Mouse (Mus musculus) adrenal gland, postnatal 14 days (tissue): ENCODE measurements around the gene Slc24a3. TPM values are rescaled to one million over a fixed set of nuclear protein-coding genes. Genes with fewer than 3 reads are reported as not detected.

ENCODE experiments used
- DNase-seq: peaks from one replicate; pipeline ENCODE4 v3.0.0; 2021; ENCODE audit warnings: mixed read lengths
- total RNA-seq: library from RNA; stranded (reverse); gene quantifications from 2 replicates; pipeline ENCODE4 v1.2.3, GENCODE M21; 2021

The Slc24a3 gene
- total RNA-seq, 1 experiment from 2014 or later, result 40.6 TPM

- no peak for DNase-seq
These were observed 464.2 kb downstream of the Slc24a3 start for GRCm38 (mm10) chr2:145631799-145632174.

- no peak for DNase-seq
These were observed 466.3 kb downstream of the Slc24a3 start for GRCm38 (mm10) chr2:145633811-145634210.

DNA sequence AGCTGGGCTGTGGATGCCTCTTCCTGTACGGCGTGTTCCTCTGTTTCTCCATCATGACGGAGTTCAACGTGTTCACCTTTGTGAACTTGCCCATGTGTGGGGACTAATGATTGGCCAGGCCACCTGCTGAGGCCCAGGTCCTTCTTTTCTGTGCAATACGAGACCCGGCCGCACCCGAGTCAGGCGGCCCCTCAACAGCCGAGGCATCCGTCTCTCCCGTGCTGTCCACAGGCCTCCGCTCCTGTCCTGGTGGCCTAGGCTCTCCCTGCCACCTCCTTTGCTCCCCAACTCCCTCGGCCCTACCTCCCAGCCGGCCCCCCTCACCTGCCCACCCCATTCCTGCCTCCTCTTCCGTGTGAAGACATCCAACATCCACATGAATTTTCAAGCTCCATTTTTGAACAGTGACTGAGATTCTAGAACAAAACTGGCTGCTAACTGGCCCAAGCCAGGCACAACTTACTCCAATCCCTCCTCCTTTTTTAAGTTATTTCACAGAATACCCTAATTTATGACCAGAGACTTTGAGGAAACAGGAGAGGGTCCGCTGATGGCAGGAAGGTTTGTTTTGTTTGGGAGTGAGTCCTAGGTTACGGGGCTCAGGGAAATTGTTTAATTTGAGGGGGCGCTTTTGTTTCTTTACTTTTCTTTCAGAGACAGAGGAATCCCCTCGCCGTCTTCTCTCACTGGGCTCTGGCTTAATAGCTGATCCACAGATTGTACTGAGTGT is 472.9 kb downstream of the Slc24a3 start:
- DNase-seq, result no peak

GRCm38 (mm10) chr2:145655373-145655960 is 487.9 kb downstream of the Slc24a3 start:
- DNase-seq, result no peak

- DNase-seq, result no peak
These were observed 488.6 kb downstream of the Slc24a3 start for GRCm38 (mm10) chr2:145656121-145656520.

GRCm38 (mm10) chr2:145656716-145657115 is 489.2 kb downstream of the Slc24a3 start:
- no peak for DNase-seq

- no peak for DNase-seq
These were observed 493.7 kb downstream of the Slc24a3 start for GRCm38 (mm10) chr2:145661242-145661641.

DNA sequence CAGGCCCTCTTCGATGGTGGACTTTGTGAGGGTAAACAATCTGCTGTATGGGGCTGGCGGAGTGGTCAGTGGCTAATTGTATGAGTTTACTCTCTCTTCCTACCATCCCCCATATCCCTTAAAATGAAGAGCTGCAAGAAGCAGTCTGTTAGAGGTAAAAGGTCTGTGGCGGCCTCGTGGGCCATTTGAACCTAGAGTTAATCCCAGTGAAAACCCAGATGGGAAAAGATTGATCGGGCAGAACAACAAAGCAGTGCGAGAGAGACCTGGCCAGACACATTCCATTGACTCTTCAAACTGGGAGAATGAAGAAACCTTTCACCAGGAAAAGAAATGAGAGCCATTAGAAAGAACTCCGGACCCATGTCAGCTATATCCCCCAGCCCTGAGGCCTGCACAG is 496.3 kb downstream of the Slc24a3 start:
- no peak for DNase-seq

GRCm38 (mm10) chr2:145664311-145664710 is 496.8 kb downstream of the Slc24a3 start:
- no peak for DNase-seq

- no peak for DNase-seq
These were observed 500.6 kb downstream of the Slc24a3 start for GRCm38 (mm10) chr2:145668135-145668534.

DNA sequence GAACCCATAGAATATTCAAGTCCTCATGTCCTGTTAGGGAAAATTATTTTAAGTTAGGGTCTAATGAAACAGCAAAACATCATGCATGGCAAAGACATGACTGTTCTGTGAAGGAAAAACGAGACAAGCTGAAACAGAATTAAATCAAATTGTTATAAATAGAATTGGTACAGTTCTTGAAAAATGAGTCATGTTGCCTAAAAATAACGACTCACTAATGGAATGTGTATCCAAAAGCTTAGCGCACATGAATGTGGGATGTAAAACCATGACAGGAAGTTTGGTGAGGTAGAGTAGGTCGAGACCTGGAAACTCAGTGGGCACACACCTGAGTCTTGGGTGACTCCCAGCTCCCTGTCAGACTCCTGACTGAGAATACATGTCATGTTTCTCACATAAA is 502.6 kb downstream of the Slc24a3 start:
- DNase-seq, result no peak

GRCm38 (mm10) chr2:145674496-145675141 is 507.1 kb downstream of the Slc24a3 start:
- no peak for DNase-seq

DNA sequence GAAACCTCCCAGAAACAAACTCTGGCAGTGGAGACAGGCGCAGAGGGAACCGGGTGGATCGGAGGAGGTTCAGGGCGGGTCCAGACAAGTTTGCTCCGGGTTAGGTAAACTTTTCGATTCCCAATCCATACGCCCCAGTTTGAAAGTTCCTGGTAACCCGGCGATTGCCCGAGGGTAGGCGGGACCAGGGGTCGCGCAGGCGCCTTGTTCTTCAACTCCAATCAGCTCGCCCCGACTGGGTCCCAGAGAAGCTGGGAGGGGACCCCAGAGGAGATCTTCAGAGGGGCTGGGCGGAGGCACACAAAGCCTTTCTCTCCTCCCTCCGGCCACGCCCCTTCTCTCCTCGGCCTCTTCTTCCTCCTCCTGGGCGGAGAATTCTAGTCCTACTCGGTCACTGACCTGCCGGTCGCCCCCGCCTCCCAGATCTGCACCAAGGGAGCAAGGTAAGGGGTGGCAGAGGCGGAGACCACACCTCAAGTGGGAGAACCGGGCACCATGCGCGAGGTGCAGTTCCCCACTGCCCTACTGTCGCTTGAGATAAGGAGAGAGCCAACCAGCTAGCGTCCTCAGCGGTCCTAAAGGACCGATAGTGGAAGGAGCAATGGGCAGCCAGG is 507.7 kb downstream of the Slc24a3 start, which contains the start of gene Rin2:
Gene Rin2 (plus strand): TSS at position 74 of the 614 bp plus-strand sequence.
- DNase-seq, result peak; percentile 79

DNA sequence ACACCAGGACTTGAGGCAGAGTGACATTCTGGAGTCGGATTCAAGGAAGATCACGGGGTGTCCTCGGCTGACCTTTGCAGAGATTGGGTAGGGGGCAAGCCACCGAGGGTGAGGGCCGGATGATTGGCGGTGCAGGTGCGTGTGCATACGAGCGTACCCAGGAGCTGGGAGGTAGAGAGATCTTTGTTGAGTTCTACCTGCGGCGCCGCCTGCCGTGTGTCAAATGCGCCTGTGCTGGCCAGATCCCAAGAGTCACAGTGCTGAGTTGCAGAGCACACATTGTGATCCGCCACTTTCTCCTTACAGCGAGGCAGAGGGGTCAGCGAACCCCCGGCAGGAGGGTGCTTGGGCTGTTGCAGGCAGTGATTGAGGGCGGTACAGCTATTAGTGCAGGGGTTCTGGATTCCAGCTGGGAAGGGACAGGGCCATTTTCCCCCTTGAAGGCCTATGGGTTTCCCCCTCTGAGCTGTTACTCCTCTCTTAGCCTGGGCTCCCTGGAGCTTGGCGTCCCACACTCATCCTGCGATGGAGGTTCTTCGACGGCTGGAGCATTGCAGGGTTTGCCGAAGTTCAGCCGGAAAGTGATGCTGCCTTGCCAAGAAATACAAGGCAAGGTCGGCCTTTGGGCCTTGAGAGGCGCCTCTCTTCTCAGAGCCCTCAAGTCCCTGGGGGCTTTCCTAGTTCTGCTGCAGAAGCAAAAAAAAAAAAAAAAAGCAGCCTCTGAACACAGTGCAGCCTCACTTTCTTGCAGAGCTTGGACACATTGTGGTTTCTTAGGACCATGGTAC is 508.4 kb downstream of the Slc24a3 start:
- DNase-seq, result peak; percentile 73

DNA sequence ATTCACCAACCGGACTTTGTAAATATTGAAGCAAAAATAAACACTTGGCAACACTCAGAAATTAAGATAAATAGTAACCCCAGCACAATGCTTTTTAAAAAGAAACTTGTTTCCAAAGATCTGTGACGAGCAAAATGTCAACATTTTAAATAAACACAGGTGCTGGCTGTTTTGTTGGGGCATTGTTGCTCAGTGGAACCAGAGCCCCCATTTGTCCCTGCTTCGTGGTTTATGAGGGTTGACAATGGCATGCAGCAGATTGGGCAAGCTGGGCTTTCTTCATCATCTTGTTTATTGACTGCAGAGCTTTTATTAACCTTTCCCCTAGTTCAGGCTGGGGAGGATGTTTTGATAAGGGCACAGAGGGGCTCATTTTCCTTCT is 509.0 kb downstream of the Slc24a3 start:
- DNase-seq, result no peak

GRCm38 (mm10) chr2:145676936-145677335 is 509.4 kb downstream of the Slc24a3 start:
- no peak for DNase-seq

- no peak for DNase-seq
These were observed 512.6 kb downstream of the Slc24a3 start for GRCm38 (mm10) chr2:145680141-145680540.

- no peak for DNase-seq
These were observed 513.2 kb downstream of the Slc24a3 start for GRCm38 (mm10) chr2:145680762-145681161.

- no peak for DNase-seq
These were observed 514.1 kb downstream of the Slc24a3 start for GRCm38 (mm10) chr2:145681626-145682025.

DNA sequence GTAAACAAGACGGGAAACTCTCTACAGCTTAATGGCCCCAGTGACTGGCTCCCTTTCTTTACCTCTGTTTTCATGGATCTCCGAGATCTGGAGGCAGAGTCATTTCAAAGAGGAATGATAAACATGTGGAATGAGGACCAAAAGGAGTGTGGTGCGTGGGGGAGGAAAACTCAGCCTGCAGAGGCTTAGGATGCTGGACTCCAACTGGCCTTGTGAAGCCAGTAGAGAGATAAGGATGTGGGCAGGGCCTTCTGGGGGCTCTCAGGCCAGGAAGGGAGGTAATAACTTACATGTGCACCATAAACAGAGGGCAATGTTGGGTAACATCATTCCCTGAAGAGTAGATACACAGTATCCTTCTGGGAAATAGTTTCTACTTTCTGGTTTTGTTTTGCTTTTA is 515.4 kb downstream of the Slc24a3 start:
- DNase-seq, result no peak

DNA sequence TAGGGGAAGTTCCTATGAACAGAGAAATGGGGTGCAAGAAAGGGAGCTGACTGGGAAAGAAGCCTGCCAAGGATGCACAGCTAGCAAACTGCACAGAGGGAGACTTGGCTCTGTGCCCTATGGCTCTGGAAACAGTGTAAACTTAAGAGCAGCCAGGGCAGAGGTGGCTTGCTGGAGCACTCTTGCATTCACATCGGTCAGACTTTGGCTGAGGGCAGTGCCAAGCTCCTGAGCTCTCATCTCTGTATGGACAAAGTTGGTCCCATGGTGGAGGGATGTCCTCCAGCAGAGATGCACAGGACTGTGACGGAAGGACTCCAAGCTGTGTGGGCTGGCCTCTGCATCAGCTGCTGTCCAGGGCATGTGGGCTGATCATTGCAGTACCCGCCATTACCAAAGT is 516.0 kb downstream of the Slc24a3 start:
- peak; percentile 70 for DNase-seq

DNA sequence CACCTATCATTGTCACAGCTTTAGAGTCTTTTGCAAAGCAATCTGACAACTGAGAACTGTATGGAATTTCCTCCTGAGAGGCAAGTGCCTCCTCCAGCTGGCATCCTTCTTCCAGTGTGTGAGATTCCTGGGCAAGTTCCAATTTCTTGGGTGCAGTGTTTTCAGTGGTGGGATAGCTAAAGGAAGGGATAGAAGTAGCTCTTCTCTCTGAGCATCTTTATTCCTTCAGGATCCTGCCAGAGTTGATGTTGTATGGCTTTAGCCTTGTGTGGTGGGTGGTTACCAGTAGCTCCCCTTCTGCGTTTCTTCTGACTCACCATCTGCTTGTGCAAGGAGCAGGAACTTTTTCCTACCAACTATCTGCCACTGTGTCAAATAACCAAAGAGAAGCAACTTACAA is 516.6 kb downstream of the Slc24a3 start:
- DNase-seq, result no peak
